Mouse (Mus musculus): ENCODE data around the gene Efcc1. TPM values are rescaled to one million over a fixed set of nuclear protein-coding genes. Genes with fewer than 3 reads are reported as not detected.

The Efcc1 gene
- total RNA-seq, 2 experiments from 2014 or later = 3.5 to 4.2 TPM

GRCm38 (mm10) chr6:87793821-87794510 lies 63.3 kb downstream of the Efcc1 start:
- intact Hi-C loops (cut with DNase I) = no loop called here
- DNase-seq (ENCODE audit: extremely low spot score in 1 of 2, low spot score in 2 of 2) = no peak

- intact Hi-C loops (cut with DNase I) = no loop called here
- no peak for DNase-seq (ENCODE audit: extremely low spot score in 1 of 2, low spot score in 2 of 2)
Observed at GRCm38 (mm10) chr6:87795385-87796150, 64.9 kb downstream of the Efcc1 start.

GRCm38 (mm10) chr6:87796251-87796880 lies 65.7 kb downstream of the Efcc1 start:
- DNase-seq (ENCODE audit: extremely low spot score in 1 of 2, low spot score in 2 of 2) = no peak
- intact Hi-C loops (cut with DNase I) = no loop called here

DNA sequence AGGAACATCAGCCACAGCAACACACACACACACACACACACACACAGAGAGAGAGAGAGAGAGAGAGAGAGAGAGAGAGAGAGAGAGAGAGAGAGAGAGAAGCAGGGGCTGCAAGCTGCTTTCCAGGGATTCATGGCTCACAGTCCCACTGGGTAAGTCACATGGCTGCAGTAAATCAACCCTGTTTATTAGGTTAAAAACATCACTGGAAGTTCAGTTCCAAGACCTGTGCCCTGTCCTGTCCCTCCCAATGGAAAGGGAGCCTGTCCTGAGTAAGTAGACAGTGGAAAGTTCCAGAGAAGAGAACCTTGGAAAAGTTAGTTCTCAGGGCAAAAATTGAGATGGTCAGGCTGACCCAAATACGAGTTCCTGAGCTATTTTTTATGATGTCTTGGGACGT lies 66.7 kb downstream of the Efcc1 start:
- DNase-seq (ENCODE audit: extremely low spot score in 1 of 2, low spot score in 2 of 2) = no peak
- intact Hi-C loops (cut with DNase I) = no loop called here

DNA sequence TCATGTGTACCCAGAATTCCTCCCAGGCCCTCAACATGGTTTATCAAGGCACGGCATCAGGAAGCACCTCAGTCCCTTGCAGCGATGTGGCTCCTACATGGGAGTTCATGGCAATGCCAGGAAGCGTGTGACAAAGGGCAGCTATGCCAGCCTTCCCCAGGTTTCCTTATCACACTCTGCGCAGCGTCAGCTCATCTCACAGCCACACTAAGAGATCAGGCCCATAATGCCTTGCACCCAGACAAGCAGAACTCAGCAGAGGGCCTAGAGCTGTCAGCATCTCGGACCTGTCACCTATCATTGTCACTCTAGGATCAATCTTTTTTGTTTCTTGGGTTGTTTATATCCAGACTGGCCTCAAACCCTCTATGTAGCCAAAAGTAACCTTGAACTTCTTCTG lies 68.9 kb downstream of the Efcc1 start:
- no peak for DNase-seq (ENCODE audit: extremely low spot score in 1 of 2, low spot score in 2 of 2)
- intact Hi-C loops (cut with DNase I) = no loop called here

DNA sequence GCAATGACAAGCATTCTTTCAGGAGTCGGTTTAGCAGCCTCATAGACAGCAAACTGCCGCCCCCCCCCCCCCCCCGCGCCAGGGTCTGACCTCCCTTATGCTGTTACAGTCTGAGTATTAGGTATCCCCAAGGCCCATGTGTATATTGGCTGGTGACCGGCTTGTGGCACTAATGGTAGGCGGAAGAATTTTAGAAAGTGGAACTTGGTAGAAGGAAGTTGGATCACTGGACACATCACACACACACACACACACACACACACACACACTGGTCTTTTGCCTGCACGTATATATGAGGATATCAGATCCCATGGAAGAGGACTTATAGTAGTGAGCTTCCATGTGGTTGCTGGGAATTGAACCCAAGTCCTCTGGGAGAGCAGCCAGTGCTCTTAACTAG lies 71.8 kb downstream of the Efcc1 start:
- DNase-seq (ENCODE audit: extremely low spot score in 1 of 2, low spot score in 2 of 2) = no peak
- intact Hi-C loops (cut with DNase I) = no loop called here

GRCm38 (mm10) chr6:87804036-87804435 lies 73.4 kb downstream of the Efcc1 start:
- intact Hi-C loops (cut with DNase I) = no loop called here
- DNase-seq (ENCODE audit: extremely low spot score in 1 of 2, low spot score in 2 of 2) = no peak

GRCm38 (mm10) chr6:87804886-87805285 lies 74.2 kb downstream of the Efcc1 start:
- intact Hi-C loops (cut with DNase I) = no loop called here
- DNase-seq (ENCODE audit: extremely low spot score in 1 of 2, low spot score in 2 of 2) = no peak

DNA sequence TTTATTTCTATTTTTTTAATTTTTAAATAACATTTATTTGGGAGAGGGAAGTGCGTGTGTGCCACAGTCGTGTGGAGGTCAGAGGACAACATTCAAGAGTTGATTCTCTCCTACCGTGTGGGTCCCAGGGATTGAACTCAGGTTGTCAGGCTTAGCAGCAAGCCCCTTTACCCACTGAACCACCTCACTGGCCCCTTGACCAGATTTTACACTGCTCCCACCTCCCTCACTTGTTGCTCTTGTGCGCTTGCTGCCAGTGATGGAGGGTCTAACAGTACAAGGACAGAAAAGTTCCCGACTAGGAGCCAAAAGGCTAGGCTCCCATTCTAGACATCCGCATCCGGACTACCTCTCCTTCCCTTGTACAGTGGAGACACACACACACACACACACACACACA lies 74.8 kb downstream of the Efcc1 start:
- no peak for DNase-seq (ENCODE audit: extremely low spot score in 1 of 2, low spot score in 2 of 2)
- intact Hi-C loops (cut with DNase I) = no loop called here

Other genes with a start within 250 kb of the Efcc1 start
- gene Arhgap25, start 197.6 kb upstream of the Efcc1 start, total RNA-seq (2021) = 1 to 10 TPM; 6.1 to 6.4 TPM
- gene Prokr1, start 140.1 kb upstream of the Efcc1 start, total RNA-seq (2021) = 1 to 10 TPM in 1 of 2 experiments, under 1 TPM in 1; 0.39 to 1.2 TPM
- 10 to 100 TPM; 10.8 to 12.8 TPM for gene Aplf, start 58.7 kb upstream of the Efcc1 start, total RNA-seq (2021)
- gene Gp9, start 47.2 kb downstream of the Efcc1 start, total RNA-seq (2021) = under 1 TPM; 0.41 to 0.55 TPM
- 10 to 100 TPM; 17.4 to 17.6 TPM for gene Rab43, start 81.3 kb downstream of the Efcc1 start, total RNA-seq (2021)
- 1 to 10 TPM; 2.1 to 3.9 TPM for gene Gm45140, start 104.9 kb downstream of the Efcc1 start, total RNA-seq (2021)
- gene Isy1, start 107.9 kb downstream of the Efcc1 start, total RNA-seq (2021) = 10 to 100 TPM; 29.3 to 31.7 TPM
- gene Cnbp, start 120.2 kb downstream of the Efcc1 start, total RNA-seq (2021) = 100 to 1,000 TPM; 255 TPM
- gene Copg1, start 156.9 kb downstream of the Efcc1 start, total RNA-seq (2021) = 100 to 1,000 TPM; 183 to 198 TPM
- 10 to 100 TPM; 25.8 to 27.3 TPM for gene Hmces, start 183.1 kb downstream of the Efcc1 start, total RNA-seq (2021)

Data from left cerebral cortex, postnatal 10 days (tissue).